Mouse (Mus musculus) testis, adult 2 months (tissue): ENCODE results near the gene Tiparp.

ENCODE experiments used
- CTCF ChIP-seq: fragments of 200-500 bp; IDR thresholded peaks from 2 replicates; pipeline ENCODE4 v1.5.1; 2012; ENCODE audit warnings: low read depth, mild to moderate bottlenecking, inconsistent platforms, low read length, moderate library complexity; ENCODE audit not compliant: control insufficient read depth, insufficient read depth, insufficient replicate concordance
- POLR2A ChIP-seq: fragments of 200-500 bp; IDR thresholded peaks from 2 replicates; pipeline ENCODE4 v1.6.1; 2012; ENCODE audit warnings: low read depth, mild to moderate bottlenecking, inconsistent platforms, low read length, moderate library complexity; ENCODE audit not compliant: control insufficient read depth

DNA sequence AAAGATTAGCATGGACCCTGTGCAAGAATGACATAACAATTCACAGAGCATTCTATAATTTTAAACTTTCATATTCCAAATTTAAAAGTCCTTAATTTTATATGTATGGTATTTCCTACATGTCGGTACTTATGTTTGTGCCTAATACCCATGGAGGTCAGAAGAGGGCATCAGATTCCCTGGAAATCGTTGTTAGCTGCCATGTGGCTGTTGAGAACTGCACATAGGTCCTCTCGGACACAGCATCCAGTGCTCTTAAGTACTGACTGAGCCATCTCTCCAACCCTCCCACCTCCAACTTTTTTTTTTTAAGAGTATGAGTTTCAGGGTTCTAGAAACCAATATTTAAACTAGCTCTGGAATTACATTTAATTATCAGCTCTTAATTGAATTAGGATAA lies 2.5 kb upstream of the Tiparp start:
- TF ChIP-seq CTCF (no peak), POLR2A (no peak)
